In genomic region chr13:42617844-42618243, GRCm38 (mm10) we compare ENCODE assay signal across 13 mouse cellular contexts.
DNase-seq lines count a peak whose midpoint lies in the region; ATAC-seq lines count a peak whose summit lies in the region.
"Had no signal": no experiment of that assay in that cellular context is flagged by ENCODE, and none has a peak within 500 bp of the region (broad histone marks: within the 10 kb centered on the region; RNA-seq: fewer than 3 reads in every experiment).

No protein-coding gene starts in this region.

- H3K9me3 ChIP-seq in hindbrain, embryonic 14.5 days (ENCODE audit: control insufficient read depth, low read length), result 0 out of 2 replicates have a peak, but pooled peaks cover under 1% of the 10 kb centered on the region
- H3K9me3 ChIP-seq: limb, embryonic 12.5 days; midbrain, embryonic 10.5 days had no signal

- no peak for ATAC-seq in hindbrain, embryonic 14.5 days (ENCODE audit: low FRiP score)
- ATAC-seq: activated CD4-positive, CD25-positive, alpha-beta regulatory T cell, adult 4 months; CD4-positive, CD25-positive, alpha-beta regulatory T cell, adult 4 months; hindbrain, embryonic 16.5 days had no signal

- H3K4me3 ChIP-seq in hindbrain, embryonic 14.5 days (replicated peaks; ENCODE audit: low read length), result no peak overlapping the region
- H3K4me3 ChIP-seq: limb, embryonic 12.5 days; midbrain, embryonic 10.5 days had no signal

- no peaks in the 10 kb centered on the region for H3K27me3 ChIP-seq in hindbrain, embryonic 14.5 days (ENCODE audit: control insufficient read depth, insufficient read depth, low read length)
- H3K27me3 ChIP-seq: limb, embryonic 12.5 days had no signal

- no peak overlapping the region for H3K4me2 ChIP-seq in hindbrain, embryonic 14.5 days (replicated peaks)
- H3K4me2 ChIP-seq: limb, embryonic 12.5 days had no signal

- DNase-seq in urinary bladder, postnatal 36 days (ENCODE audit: low spot score in 2 of 2), result peak; percentile 15 to 28
- no peak for DNase-seq in urinary bladder, postnatal 10 days (ENCODE audit: low spot score)
- peak; percentile 54 for DNase-seq in kidney, adult 9 months
- DNase-seq in lung, adult 18-20 months, result peak; percentile 31 to 58
- no peak for DNase-seq in hindbrain, embryonic 14.5 days (ENCODE audit: low spot score)
- DNase-seq in spleen, postnatal 14 days (ENCODE audit: low spot score in 2 of 2), result no peak
- no peak for DNase-seq in cerebellum, postnatal 14 days
- DNase-seq: cerebellum, adult 11-12 months had no signal

- no peak overlapping the region for H3K27ac ChIP-seq in hindbrain, embryonic 14.5 days
- H3K27ac ChIP-seq: limb, embryonic 12.5 days; midbrain, embryonic 10.5 days had no signal

- 68% methylated on average over 4 of the region's 4 CpGs for WGBS in hindbrain, embryonic 14.5 days

- H3K4me1 ChIP-seq in hindbrain, embryonic 14.5 days (replicated peaks; ENCODE audit: control insufficient read depth, insufficient read depth, low read length), result no peaks in the 10 kb centered on the region
- H3K4me1 ChIP-seq: limb, embryonic 12.5 days; midbrain, embryonic 10.5 days had no signal

- H3K9ac ChIP-seq in hindbrain, embryonic 14.5 days, result no peak overlapping the region
- H3K9ac ChIP-seq: limb, embryonic 12.5 days had no signal

- no peaks in the 10 kb centered on the region for H3K36me3 ChIP-seq in hindbrain, embryonic 14.5 days (replicated peaks; ENCODE audit: control insufficient read depth, insufficient read depth)
- H3K36me3 ChIP-seq: limb, embryonic 12.5 days; midbrain, embryonic 10.5 days had no signal

Comparison
In these comparisons a context has a peak if more than half of its experiments do, and no peak if none do; other contexts are left out.
1. DNase-seq: peak in urinary bladder, postnatal 36 days (2 of 2), kidney, adult 9 months (single experiment) and lung, adult 18-20 months (2 of 2); none in urinary bladder, postnatal 10 days (single experiment), hindbrain, embryonic 14.5 days (single experiment), spleen, postnatal 14 days (0 of 2) and cerebellum, postnatal 14 days (0 of 2).